Mouse (Mus musculus) layer of hippocampus, adult 2 months (tissue): ENCODE results near the gene Tmc5. TPM values are rescaled to one million over a fixed set of nuclear protein-coding genes. Genes with fewer than 3 reads are reported as not detected.
A peak's percentile ranks its signal among the peaks of the same experiment; 100 is the strongest.

Experiments used
- DNase-seq, 2 experiments: peaks; one replicate each; pipeline ENCODE4 v3.0.0; 2022; ENCODE audit warnings: low spot score in 2 of 2
- H3K27ac ChIP-seq: fragments of 200-600 bp; 2 replicates; pipeline ENCODE4 v1.8.1; 2022
- H3K4me3 ChIP-seq: fragments of 200-600 bp; 2 replicates; pipeline ENCODE4 v1.8.1; 2022; ENCODE audit warnings: mild to moderate bottlenecking
- CTCF ChIP-seq: fragments of 200-600 bp; conservative IDR thresholded peaks from 2 replicates; pipeline ENCODE4 v1.8.1; 2022; ENCODE audit warnings: antibody characterized with exemption, mild to moderate bottlenecking, moderate library complexity
- long read RNA-seq, 2 experiments: library from polyadenylated mRNA; stranded (forward); transcript quantifications; one replicate each; pipeline ENCODE4 v2.0.0; 2021; ENCODE audit warnings: borderline mapping rate in 2 of 2
- total RNA-seq, 2 experiments: library from RNA; stranded (reverse); gene quantifications; 2 replicates each; pipeline ENCODE4 v1.2.3; 2021

The Tmc5 gene
- total RNA-seq, result under 1 TPM; 0.32 to 0.69 TPM
- long read RNA-seq, experiment 1, result 0 reads
- long read RNA-seq, experiment 2, result 0 reads

GRCm38 (mm10) chr7:118597201-118597600, at the start of gene Tmc5:
Gene Tmc5 (plus strand): TSS chr7:118597297.
- TF ChIP-seq CTCF, result no peak
- no peak for DNase-seq
- Histone ChIP-seq H3K4me3 (no peak within 1 kb of the TSS), H3K27ac (no peak within 1 kb of the TSS)

GRCm38 (mm10) chr7:118547451-118547850, 49.6 kb upstream of the Tmc5 start:
- TF ChIP-seq CTCF, result no peak

DNA sequence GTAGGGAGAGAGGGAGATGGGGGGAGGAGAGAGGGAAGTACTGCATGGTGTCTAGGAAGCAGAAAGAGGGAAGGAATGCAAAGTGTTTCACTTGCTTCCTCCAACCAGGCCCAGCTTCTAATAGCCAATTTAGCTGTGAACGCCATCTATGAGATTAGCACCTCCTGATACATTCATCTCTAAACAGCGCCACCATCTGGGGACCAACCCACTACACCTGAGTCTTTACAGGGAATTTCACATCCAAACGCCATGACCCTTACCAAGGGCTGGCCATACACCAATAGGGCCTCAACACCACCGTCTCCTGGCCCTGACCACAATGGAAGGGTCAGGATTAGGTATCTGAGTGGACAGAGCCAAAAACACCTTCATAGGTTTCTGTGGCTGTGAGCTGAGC, 43.2 kb upstream of the Tmc5 start:
- H3K4me3 ChIP-seq, result no peak overlapping the region
- TF ChIP-seq CTCF, result peak; percentile 31

More at GRCm38 (mm10) chr7:118547451-118547850, 49.6 kb upstream of the Tmc5 start:
- no peak for DNase-seq
- no peak overlapping the region for H3K4me3 ChIP-seq
- no peak overlapping the region for H3K27ac ChIP-seq

DNA sequence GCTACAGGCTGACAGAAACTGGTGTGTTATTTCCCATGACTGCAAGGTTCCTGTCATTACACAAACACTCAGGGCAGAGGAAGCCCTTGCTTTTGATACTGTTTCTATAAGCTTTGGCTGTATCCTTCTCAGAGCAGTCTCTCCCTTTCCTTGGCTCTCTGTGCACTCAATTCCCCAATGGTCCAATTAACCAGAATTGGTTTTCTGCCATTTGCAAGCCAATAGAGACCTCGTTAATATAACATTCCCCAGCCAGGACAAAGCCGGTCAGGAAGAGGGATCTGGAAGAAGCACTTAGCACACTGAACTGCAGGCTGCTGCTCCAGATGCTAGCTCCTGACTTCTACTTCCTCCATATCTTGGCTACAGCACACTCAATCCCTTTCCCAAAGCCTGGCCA, 42.8 kb upstream of the Tmc5 start:
- TF ChIP-seq CTCF, result no peak
- DNase-seq, result no peak
- Histone ChIP-seq H3K4me3 (no peak overlapping the region), H3K27ac (0 out of 2 replicates have a peak overlapping the region, but pooled peaks have one; percentile 32)

More for the DNA sequence above, 43.2 kb upstream of the Tmc5 start:
- DNase-seq, result no peak
- H3K27ac ChIP-seq, result no peak overlapping the region

DNA sequence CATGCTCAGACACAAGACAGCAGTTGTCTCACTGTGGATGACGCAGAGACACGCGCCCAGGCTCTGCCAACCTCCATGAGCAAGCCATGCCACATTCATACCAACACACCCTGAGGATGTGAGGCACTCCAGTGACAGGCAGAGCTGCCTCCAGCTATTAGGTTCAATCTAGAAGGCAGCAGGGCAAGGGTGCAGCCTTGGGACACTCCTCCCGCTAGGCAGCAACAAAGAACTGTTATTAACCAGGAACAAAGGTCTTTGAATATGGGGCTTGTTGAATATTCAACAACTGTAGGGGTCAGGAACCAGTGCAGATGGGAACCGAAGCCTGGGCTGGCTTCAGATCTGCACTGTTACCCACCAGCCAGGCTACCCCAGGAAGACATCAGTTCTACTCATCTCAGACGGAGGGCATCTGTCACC, 28.0 kb upstream of the Tmc5 start:
- Histone ChIP-seq H3K4me3 (no peak overlapping the region), H3K27ac (peak overlapping the region; percentile 84)
- DNase-seq, result peak in 1 of 2 experiments; percentile 51
- TF ChIP-seq CTCF, result no peak

DNA sequence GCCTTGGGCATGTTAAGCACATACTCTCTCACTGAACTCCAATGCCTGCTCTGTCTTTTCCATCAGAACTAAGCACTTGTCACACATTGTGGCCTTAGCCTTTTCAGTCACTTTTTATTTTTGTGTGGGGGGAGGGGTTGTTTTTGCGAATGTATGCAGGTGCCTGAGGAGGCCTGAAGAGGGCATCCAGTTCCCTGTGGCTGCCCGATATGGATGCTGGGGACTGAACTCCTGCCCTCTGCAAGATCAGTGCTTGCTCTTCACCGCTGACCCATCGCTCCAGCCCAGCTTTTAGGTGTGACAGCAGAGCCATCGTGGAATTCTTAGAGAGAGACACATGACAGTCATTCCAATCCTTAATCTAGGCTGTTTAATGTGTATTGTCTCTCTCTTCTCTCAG, 25.7 kb upstream of the Tmc5 start:
- peak; percentile 62 for TF ChIP-seq CTCF
- H3K27ac ChIP-seq, result peak overlapping the region; percentile 84; the same call in 1 of the 2 replicates
- DNase-seq, result no peak
- no peak overlapping the region for H3K4me3 ChIP-seq

DNA sequence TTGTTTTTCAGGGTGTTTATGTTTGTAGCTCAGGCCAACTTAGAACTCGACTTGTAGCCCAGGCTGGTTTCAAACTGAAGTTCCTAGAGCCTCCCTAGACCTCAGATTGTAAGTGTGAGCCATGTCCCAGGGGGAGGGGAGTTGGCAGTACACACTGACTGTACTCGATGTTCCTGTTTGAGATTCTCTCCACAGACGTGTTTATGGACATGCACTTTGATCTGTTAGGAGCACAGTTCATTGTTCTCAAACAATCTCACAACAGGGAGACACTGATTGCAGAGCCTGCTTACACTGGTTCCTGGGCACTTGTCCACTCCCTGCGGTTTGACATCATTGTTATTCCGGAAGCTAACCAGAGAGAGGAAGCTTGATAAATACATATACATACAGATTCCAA, 25.1 kb upstream of the Tmc5 start:
- Histone ChIP-seq H3K27ac (peak overlapping the region; percentile 84), H3K4me3 (no peak overlapping the region)
- no peak for TF ChIP-seq CTCF
- DNase-seq, result no peak

DNA sequence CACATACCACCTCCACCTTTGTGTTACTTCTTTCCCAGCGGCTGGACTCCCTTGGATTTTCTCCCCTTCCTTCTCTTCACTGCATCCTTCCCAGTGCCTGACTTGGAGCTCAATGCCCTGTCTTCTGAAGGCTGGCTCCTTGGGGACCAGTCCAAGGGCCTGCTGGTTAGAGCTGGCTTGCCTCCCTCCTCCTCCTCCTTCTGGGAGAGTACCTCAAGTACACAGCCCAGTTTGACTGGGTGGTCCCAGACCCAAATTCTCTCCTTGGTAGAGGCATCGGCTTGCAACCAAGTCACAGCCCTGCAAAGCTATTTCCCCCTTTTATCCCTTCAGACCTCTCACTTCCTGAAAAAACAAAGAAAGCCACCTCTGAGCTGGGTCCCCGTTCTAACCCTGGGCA, 18.8 kb upstream of the Tmc5 start:
- no peak for TF ChIP-seq CTCF
- Histone ChIP-seq H3K4me3 (peak overlapping the region; percentile 37), H3K27ac (peak overlapping the region; percentile 89)
- no peak for DNase-seq

DNA sequence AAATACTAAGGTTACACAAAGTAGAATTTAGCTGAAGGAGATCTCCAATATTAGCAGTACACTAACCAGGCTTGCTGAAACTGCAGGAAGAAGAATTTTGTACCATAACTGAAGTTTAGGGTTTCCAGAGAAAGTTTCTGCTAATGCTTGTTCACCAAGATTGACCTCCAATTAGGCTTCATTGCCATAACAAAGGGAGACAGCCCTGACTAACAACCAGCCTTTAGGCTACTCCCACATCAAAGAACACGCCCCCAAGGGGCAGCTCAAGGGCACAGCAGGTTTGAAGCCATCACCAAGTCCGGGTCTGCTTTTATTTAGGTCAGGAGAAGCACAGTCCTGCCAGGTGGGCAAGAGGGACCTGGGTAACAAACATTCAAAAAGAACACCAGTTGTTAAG, 17.2 kb upstream of the Tmc5 start:
- Histone ChIP-seq H3K27ac (peak overlapping the region; percentile 89; the same call in 1 of the 2 replicates), H3K4me3 (no peak overlapping the region)
- no peak; the same call in 1 of the 2 replicates for TF ChIP-seq CTCF
- DNase-seq, result no peak

- no peak for DNase-seq
- TF ChIP-seq CTCF, result no peak
- Histone ChIP-seq H3K27ac (peak overlapping the region; percentile 96), H3K4me3 (peak overlapping the region; percentile 92)
Observed at GRCm38 (mm10) chr7:118583821-118584220, 13.3 kb upstream of the Tmc5 start.

- DNase-seq, result peak; percentile 82 to 87
- TF ChIP-seq CTCF, result peak; percentile 59
- Histone ChIP-seq H3K27ac (peak within 1 kb of the TSS; percentile 96), H3K4me3 (peak within 1 kb of the TSS; percentile 92)
Observed at GRCm38 (mm10) chr7:118584257-118584907, 12.7 kb upstream of the Tmc5 start, which contains the start of gene Tmc7. Gene Tmc7 (minus strand): TSS chr7:118584736.

- TF ChIP-seq CTCF, result no peak
- Histone ChIP-seq H3K4me3 (peak overlapping the region; percentile 92), H3K27ac (peak overlapping the region; percentile 96; the same call in 1 of the 2 replicates)
- no peak for DNase-seq
Observed at GRCm38 (mm10) chr7:118584926-118585325, 12.2 kb upstream of the Tmc5 start.

DNA sequence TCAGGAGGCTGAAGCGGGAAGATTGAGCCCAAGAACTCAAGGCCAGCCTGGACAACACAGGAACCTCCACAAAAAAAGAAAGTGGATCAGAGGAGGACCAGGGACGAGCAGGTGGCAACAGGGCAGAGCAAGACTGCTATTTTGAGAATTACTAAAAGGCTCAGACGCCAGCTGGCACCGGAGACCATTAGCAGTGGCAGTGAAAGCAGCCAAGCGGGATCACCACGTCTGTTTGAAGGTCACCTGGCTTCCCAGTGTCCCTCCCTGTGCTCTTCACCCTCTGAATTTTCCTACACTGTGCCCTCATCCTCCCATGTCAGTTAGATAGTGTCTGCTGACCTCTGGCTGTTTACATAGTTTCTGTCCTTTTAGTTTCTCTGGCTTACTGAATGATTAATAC, 11.2 kb upstream of the Tmc5 start:
- DNase-seq, result no peak
- no peak for TF ChIP-seq CTCF
- Histone ChIP-seq H3K27ac (0 out of 2 replicates have a peak overlapping the region, but pooled peaks have one; percentile 39), H3K4me3 (no peak overlapping the region)
